Mouse (Mus musculus) CH12.LX (cell line): ENCODE data around the gene Parvg. TPM values are rescaled to one million over a fixed set of nuclear protein-coding genes. Genes with fewer than 3 reads are reported as not detected.

Source experiments
- DNase-seq: peaks from one replicate; pipeline ENCODE4 v3.0.0-alpha.2; 2013; ENCODE audit errors: extremely low read depth
- H3K27ac ChIP-seq: 2 replicates; pipeline ENCODE4 v1.5.1; 2012; ENCODE audit warnings: low read depth, mild to moderate bottlenecking, control low read depth, moderate library complexity; ENCODE audit not compliant: insufficient read depth
- H3K27me3 ChIP-seq: replicated peaks from 2 replicates; pipeline ENCODE3; 2012; ENCODE audit warnings: inconsistent platforms
- H3K36me3 ChIP-seq, 2 experiments: replicated peaks in 1 of 2; 2 replicates each; pipeline versions ENCODE3 to v1.6.1; 2012; ENCODE audit warnings: inconsistent platforms in 1 of 2, low read length in 1 of 2, mild to moderate bottlenecking in 1 of 2, mixed read lengths in 1 of 2, moderate library complexity in 1 of 2; ENCODE audit not compliant: control insufficient read depth in 1 of 2, insufficient read depth in 1 of 2
- H3K4me1 ChIP-seq, 2 experiments: 2 replicates each; pipeline ENCODE4 v1.6.1; 2012; ENCODE audit warnings: inconsistent platforms in 1 of 2, moderate library complexity in 1 of 2; ENCODE audit not compliant: insufficient read depth in 2 of 2, control insufficient read depth in 1 of 2
- H3K4me2 ChIP-seq: 2 replicates; pipeline ENCODE4 v1.6.1; 2012; ENCODE audit warnings: low read depth, mild to moderate bottlenecking, control low read depth; ENCODE audit not compliant: poor library complexity, insufficient read depth, severe bottlenecking
- H3K4me3 ChIP-seq, 3 experiments: fragments of 150-350 bp in 1 of 3; sonication (generic) in 1 of 3; replicated peaks in 1 of 3; 2 replicates each; pipeline versions ENCODE3 to v1.5.1; 2011 to 2012; ENCODE audit warnings: low read depth in 2 of 3, low read length in 2 of 3, mild to moderate bottlenecking in 2 of 3, moderate library complexity in 2 of 3, control low read depth in 1 of 3, improper control_type of control experiment in 1 of 3, inconsistent platforms in 1 of 3, mixed read lengths in 1 of 3; ENCODE audit not compliant: poor library complexity in 1 of 3
- H3K79me2 ChIP-seq: replicated peaks from 2 replicates; pipeline ENCODE4 v1.6.1; 2012; ENCODE audit warnings: mild to moderate bottlenecking, moderate library complexity; ENCODE audit not compliant: control insufficient read depth, poor library complexity, insufficient read depth, severe bottlenecking; ENCODE audit errors: extremely low read depth
- H3K9ac ChIP-seq: 2 replicates; pipeline ENCODE4 v1.6.1; 2012; ENCODE audit warnings: low read depth, mild to moderate bottlenecking, control low read depth, moderate library complexity; ENCODE audit not compliant: insufficient read depth
- H3K9me3 ChIP-seq: replicated peaks from 2 replicates; pipeline ENCODE3; 2012; ENCODE audit warnings: low read length, inconsistent platforms, mixed read lengths
- BHLHE40 ChIP-seq: IDR thresholded peaks from 2 replicates; pipeline ENCODE4 v1.6.1; 2011; ENCODE audit warnings: mild to moderate bottlenecking, low read depth, low read length, improper control_type of control experiment
- CHD1 ChIP-seq: IDR thresholded peaks from 2 replicates; pipeline ENCODE4 v1.6.1; 2012; ENCODE audit warnings: low read depth, low read length, improper control_type of control experiment, inconsistent platforms
- CHD2 ChIP-seq: IDR thresholded peaks from 2 replicates; pipeline ENCODE4 v1.6.1; 2011; ENCODE audit warnings: low read length, improper control_type of control experiment
- ELF1 ChIP-seq: IDR thresholded peaks from 2 replicates; pipeline ENCODE4 v1.6.1; 2014; ENCODE audit warnings: low read depth, mild to moderate bottlenecking, inconsistent platforms, low read length, improper control_type of control experiment
- EP300 ChIP-seq: IDR thresholded peaks from 2 replicates; pipeline ENCODE4 v1.6.1; 2011; ENCODE audit warnings: low read length, improper control_type of control experiment
- ETS1 ChIP-seq: conservative IDR thresholded peaks from 2 replicates; pipeline ENCODE4 v1.6.1; 2012; ENCODE audit warnings: low read depth, mild to moderate bottlenecking, inconsistent platforms, low read length, improper control_type of control experiment, moderate library complexity
- GABPA ChIP-seq: IDR thresholded peaks from 2 replicates; pipeline ENCODE4 v1.6.1; 2012; ENCODE audit warnings: low read depth, low read length, improper control_type of control experiment, inconsistent platforms; ENCODE audit not compliant: insufficient replicate concordance
- HCFC1 ChIP-seq: IDR thresholded peaks from 2 replicates; pipeline ENCODE4 v1.6.1; 2012; ENCODE audit warnings: low read depth, mild to moderate bottlenecking, inconsistent platforms, low read length, improper control_type of control experiment
- IRF4 ChIP-seq: IDR thresholded peaks from 2 replicates; pipeline ENCODE4 v1.6.1; 2014; ENCODE audit warnings: low read depth, mild to moderate bottlenecking, inconsistent platforms, low read length, improper control_type of control experiment
- JUND ChIP-seq: conservative IDR thresholded peaks from 2 replicates; pipeline ENCODE4 v1.6.1; 2011; ENCODE audit warnings: low read depth, low read length, improper control_type of control experiment
- MAFK ChIP-seq: IDR thresholded peaks from 2 replicates; pipeline ENCODE4 v1.6.1; 2011; ENCODE audit warnings: low read length, improper control_type of control experiment; ENCODE audit not compliant: insufficient replicate concordance
- MAX ChIP-seq: IDR thresholded peaks from 2 replicates; pipeline ENCODE4 v1.6.1; 2011; ENCODE audit warnings: low read length, improper control_type of control experiment
- MAZ ChIP-seq: IDR thresholded peaks from 2 replicates; pipeline ENCODE4 v1.6.1; 2012; ENCODE audit warnings: low read depth, mild to moderate bottlenecking, inconsistent platforms, low read length, improper control_type of control experiment, moderate library complexity
- MEF2A ChIP-seq: IDR thresholded peaks from 2 replicates; pipeline ENCODE4 v1.6.1; 2014; ENCODE audit warnings: low read depth, mild to moderate bottlenecking, inconsistent platforms, low read length, improper control_type of control experiment, borderline replicate concordance
- MYC ChIP-seq: IDR thresholded peaks from 2 replicates; pipeline ENCODE4 v1.6.1; 2011; ENCODE audit warnings: low read depth, mild to moderate bottlenecking, improper control_type of control experiment, low read length
- NRF1 ChIP-seq: IDR thresholded peaks from 2 replicates; pipeline ENCODE4 v1.6.1; 2014; ENCODE audit warnings: low read depth, mild to moderate bottlenecking, inconsistent platforms, low read length, improper control_type of control experiment, moderate library complexity
- POLR2AphosphoS2 ChIP-seq: IDR thresholded peaks from 2 replicates; pipeline ENCODE4 v1.6.1; 2011; ENCODE audit warnings: low read depth, low read length, improper control_type of control experiment
- RAD21 ChIP-seq: IDR thresholded peaks from 2 replicates; pipeline ENCODE4 v1.6.1; 2011; ENCODE audit warnings: low read depth, mild to moderate bottlenecking, low read length, improper control_type of control experiment, moderate library complexity
- SMC3 ChIP-seq: IDR thresholded peaks from 2 replicates; pipeline ENCODE4 v1.6.1; 2011; ENCODE audit warnings: low read depth, low read length, improper control_type of control experiment
- TCF12 ChIP-seq: IDR thresholded peaks from 2 replicates; pipeline ENCODE4 v1.6.1; 2014; ENCODE audit warnings: low read depth, mild to moderate bottlenecking, inconsistent platforms, low read length, improper control_type of control experiment
- UBTF ChIP-seq: IDR thresholded peaks from 2 replicates; pipeline ENCODE4 v1.6.1; 2012; ENCODE audit warnings: low read depth, mild to moderate bottlenecking, inconsistent platforms, low read length, improper control_type of control experiment, moderate library complexity
- USF1 ChIP-seq: IDR thresholded peaks from 2 replicates; pipeline ENCODE4 v1.6.1; 2014; ENCODE audit warnings: low read depth, mild to moderate bottlenecking, inconsistent platforms, low read length, improper control_type of control experiment
- dilution Hi-C: fragments of 300-500 bp; cut with MboI; formaldehyde crosslinking; loops from 2 replicates; pipeline ENCODE4 v1.14.3; 2020; ENCODE audit warnings: low sequenced_read_pairs; ENCODE audit not compliant: extremely low pct_unique_long_range_greater_than_20kb, extremely low pct_ligation_motif_present
- in situ Hi-C: fragments of 300-500 bp; cut with MboI; formaldehyde crosslinking; loops from 3 replicates; pipeline ENCODE4 v1.14.3; 2019; ENCODE audit warnings: low sequenced_read_pairs, low pct_ligation_motif_present, low pct_unique_long_range_greater_than_20kb, mixed read lengths
- polyA plus RNA-seq: library from polyadenylated mRNA; unstranded; fragments of >175 nt; gene quantifications from 2 replicates; pipeline ENCODE4 v1.2.1, GENCODE M21; 2012; ENCODE audit warnings: low read depth; ENCODE audit not compliant: insufficient read length
- total RNA-seq, 2 experiments: library from RNA; depleted of rRNA; stranded (reverse); fragments of 300-350 nt in 1 of 2; fragments of >200 nt in 1 of 2; gene quantifications; 2 replicates each; pipeline ENCODE4 v1.2.3; 2012 to 2014

The Parvg gene
- total and polyA plus RNA-seq, 3 experiments = 93.7 to 140 (median 98.3) TPM

GRCm38 (mm10) chr15:84291097-84291496 lies 32.7 kb upstream of the Parvg start:
- H3K79me2 ChIP-seq = no peaks in the 10 kb centered on the region
- H3K27me3 ChIP-seq = peaks cover 2% of the 10 kb centered on the region
- peaks cover 28 to 47% of the 10 kb centered on the region in 2 experiments for H3K4me1 ChIP-seq
- no peak overlapping the region for H3K27ac ChIP-seq
- no peaks in the 10 kb centered on the region for H3K9me3 ChIP-seq
- no peak overlapping the region for H3K4me3 ChIP-seq
- H3K4me2 ChIP-seq = no peak overlapping the region
- dilution Hi-C loops = no loop called here
- DNase-seq = no peak
- H3K9ac ChIP-seq = no peak overlapping the region
- H3K36me3 ChIP-seq = no peaks in the 10 kb centered on the region
- no peak for TF ChIP-seq GABPA
- TF ChIP-seq, all 38 proteins: peak for 0
- in situ Hi-C loops = no loop called here

- Histone ChIP-seq H3K9me3 (no peaks in the 10 kb centered on the region), H3K36me3 (no peaks in the 10 kb centered on the region), H3K79me2 (no peaks in the 10 kb centered on the region), H3K4me2 (peak overlapping the region; percentile 64; the same call in 1 of the 2 replicates), H3K9ac (no peak overlapping the region), H3K4me1 (peaks cover 32 to 60% of the 10 kb centered on the region in 2 experiments), H3K4me3 (no peak overlapping the region), H3K27ac (no peak overlapping the region), H3K27me3 (peaks cover 4% of the 10 kb centered on the region)
- TF ChIP-seq ELF1 = no peak
- TF ChIP-seq CHD2 = 0 out of 2 replicates have a peak, but pooled peaks have one; percentile 45
- TF ChIP-seq MAFK = 0 out of 2 replicates have a peak, but pooled peaks have one; percentile 32
- no peak for TF ChIP-seq POLR2AphosphoS2
- TF ChIP-seq BHLHE40 = peak; percentile 96
- no peak for TF ChIP-seq CHD1
- peak; percentile 83 for TF ChIP-seq ETS1
- peak; percentile 67 for TF ChIP-seq EP300
- TF ChIP-seq SMC3 = no peak; the same call in 1 of the 2 replicates
- no peak for TF ChIP-seq JUND
- no peak for TF ChIP-seq HCFC1
- TF ChIP-seq UBTF = peak; percentile 64; the same call in 1 of the 2 replicates
- TF ChIP-seq MAX = no peak
- no peak for TF ChIP-seq USF1
- 0 out of 2 replicates have a peak, but pooled peaks have one; percentile 7 for TF ChIP-seq NRF1
- peak; percentile 58; the same call in 1 of the 2 replicates for TF ChIP-seq MEF2A
- no peak for TF ChIP-seq MAZ
- TF ChIP-seq IRF4 = peak; percentile 58; the same call in 1 of the 2 replicates
- TF ChIP-seq TCF12 = peak; percentile 66; the same call in 1 of the 2 replicates
- TF ChIP-seq RAD21 = no peak; the same call in 1 of the 2 replicates
- 0 out of 2 replicates have a peak, but pooled peaks have one; percentile 26 for TF ChIP-seq MYC
- in situ Hi-C loops (no loop called here), dilution Hi-C loops (no loop called here)
- no peak for DNase-seq
Observed at GRCm38 (mm10) chr15:84293590-84293989, 30.2 kb upstream of the Parvg start.
